ENCODE assay signal across 24 mouse cellular contexts in the genomic region with DNA sequence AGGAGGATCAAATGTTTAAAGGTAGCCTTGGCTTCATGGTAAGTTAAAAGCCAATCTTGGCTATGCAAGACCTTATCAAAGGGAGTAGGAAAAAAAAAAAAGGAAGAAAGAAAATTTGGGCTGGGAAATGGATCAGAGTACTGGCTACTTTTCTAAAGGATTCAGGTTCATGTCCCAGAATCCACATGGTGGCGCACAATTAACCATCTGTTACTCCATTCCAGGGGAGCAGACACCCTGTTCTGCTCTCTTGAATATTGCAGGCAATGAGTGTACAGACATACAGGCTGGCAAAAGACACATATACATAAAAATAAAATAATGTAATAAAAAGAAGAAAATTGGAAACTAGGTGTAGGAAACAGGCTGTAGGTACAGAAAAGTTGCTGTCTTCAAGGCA.
A peak's percentile ranks its signal among the peaks of the same experiment; 100 is the strongest.
DNase-seq lines count a peak whose midpoint lies in the region; ATAC-seq lines count a peak whose summit lies in the region.
"Had no signal": no experiment of that assay in that cellular context is flagged by ENCODE, and none has a peak within 500 bp of the region (broad histone marks: within the 10 kb centered on the region; RNA-seq: fewer than 3 reads in every experiment).

No protein-coding gene starts in this region.

- no peaks in the 10 kb centered on the region for H3K36me3 ChIP-seq in hindbrain, embryonic 13.5 days
- H3K36me3 ChIP-seq: embryonic facial prominence, embryonic 10.5 days; embryonic facial prominence, embryonic 13.5 days; forebrain, embryonic 12.5 days; forebrain, embryonic 15.5 days; heart, embryonic 10.5 days; heart, embryonic 13.5 days; hindbrain, embryonic 15.5 days had no signal

- no peak for ATAC-seq in hindbrain, embryonic 13.5 days (ENCODE audit: low FRiP score)
- ATAC-seq: activated CD4-positive, CD25-positive, alpha-beta regulatory T cell, adult 4 months; forebrain, embryonic 15.5 days; intestine, postnatal 0 days had no signal

- H3K27me3 ChIP-seq in hindbrain, embryonic 13.5 days = no peaks in the 10 kb centered on the region
- H3K27me3 ChIP-seq: embryonic facial prominence, embryonic 13.5 days; forebrain, embryonic 12.5 days; forebrain, embryonic 15.5 days; heart, embryonic 13.5 days; hindbrain, embryonic 15.5 days had no signal

- no peaks in the 10 kb centered on the region for H3K9me3 ChIP-seq in hindbrain, embryonic 13.5 days
- H3K9me3 ChIP-seq: embryonic facial prominence, embryonic 10.5 days; embryonic facial prominence, embryonic 13.5 days; forebrain, embryonic 12.5 days; forebrain, embryonic 15.5 days; heart, embryonic 10.5 days; heart, embryonic 13.5 days; hindbrain, embryonic 15.5 days had no signal

- peak; percentile 46 for DNase-seq in brain, adult 2 months (ENCODE audit: low read depth, low spot score)
- peak; percentile 51 to 67 for DNase-seq in cerebellum, adult 18-20 months
- peak; percentile 57 for DNase-seq in cerebellum, adult 9-10 months
- peak; percentile 26 to 37 for DNase-seq in cerebellum, postnatal 36 days
- DNase-seq in right cerebral cortex, adult 18-20 months = no peak
- DNase-seq: adrenal gland, adult 8-10 months; adrenal gland, postnatal 25 days; embryo, embryonic 11 days; gastrocnemius, postnatal 36 days; heart, adult 2 months; heart, postnatal 14 days; heart, postnatal 4 days; kidney, adult 2 months had no signal

- no peak overlapping the region for H3K9ac ChIP-seq in hindbrain, embryonic 13.5 days
- H3K9ac ChIP-seq: embryonic facial prominence, embryonic 13.5 days; forebrain, embryonic 12.5 days; forebrain, embryonic 15.5 days; heart, embryonic 13.5 days; hindbrain, embryonic 15.5 days had no signal

- no peak overlapping the region for H3K27ac ChIP-seq in hindbrain, embryonic 13.5 days
- H3K27ac ChIP-seq: embryonic facial prominence, embryonic 10.5 days; embryonic facial prominence, embryonic 13.5 days; forebrain, embryonic 12.5 days; forebrain, embryonic 15.5 days; heart, adult 2 months; heart, embryonic 10.5 days; heart, embryonic 13.5 days; hindbrain, embryonic 15.5 days had no signal

- H3K4me2 ChIP-seq in hindbrain, embryonic 13.5 days = no peak overlapping the region
- H3K4me2 ChIP-seq: embryonic facial prominence, embryonic 13.5 days; forebrain, embryonic 12.5 days; forebrain, embryonic 15.5 days; heart, embryonic 13.5 days; hindbrain, embryonic 15.5 days had no signal

- 100% methylated on average over 1 of the region's 1 CpGs for WGBS in hindbrain, embryonic 13.5 days

- H3K4me3 ChIP-seq in hindbrain, embryonic 13.5 days = no peak overlapping the region
- H3K4me3 ChIP-seq: embryonic facial prominence, embryonic 10.5 days; embryonic facial prominence, embryonic 13.5 days; erythroblast, embryonic 14.5 days; forebrain, embryonic 12.5 days; forebrain, embryonic 15.5 days; heart, adult 2 months; heart, embryonic 10.5 days; heart, embryonic 13.5 days; hindbrain, embryonic 15.5 days had no signal

- H3K4me1 ChIP-seq in hindbrain, embryonic 13.5 days (replicated peaks) = no peaks in the 10 kb centered on the region
- H3K4me1 ChIP-seq: forebrain, embryonic 12.5 days; forebrain, embryonic 15.5 days; heart, embryonic 13.5 days; hindbrain, embryonic 15.5 days had no signal
